11 mouse cellular contexts compared by ENCODE assay signal in genomic region chr14:76217178-76217500, GRCm38 (mm10).
DNase-seq lines count a peak whose midpoint lies in the region; ATAC-seq and TF ChIP-seq lines count a peak whose summit lies in the region.
"Had no signal": no experiment of that assay in that cellular context is flagged by ENCODE, and none has a peak within 500 bp of the region (broad histone marks: within the 10 kb centered on the region; RNA-seq: fewer than 3 reads in every experiment).

No protein-coding gene starts in this region.

- H3K4me2 ChIP-seq in intestine, embryonic 16.5 days (ENCODE audit: low read depth, low read length) = no peak overlapping the region
- H3K4me2 ChIP-seq: embryonic facial prominence, embryonic 13.5 days; neural tube, embryonic 13.5 days had no signal

- no peak for DNase-seq in testis, postnatal 14 days (ENCODE audit: low spot score)
- DNase-seq in skeletal muscle tissue, adult 2 months (ENCODE audit: low read depth, low spot score) = peak; percentile 69
- no peak for DNase-seq in left cerebral cortex, adult 2 months (ENCODE audit: extremely low spot score in 1 of 2, low spot score in 2 of 2)
- no peak for DNase-seq in cerebellum, adult 11 months
- no peak for DNase-seq in retina, postnatal 1 day

- H3K27me3 ChIP-seq in testis, adult 2 months (ENCODE audit: control insufficient read depth, insufficient read depth, low read length) = no peaks in the 10 kb centered on the region
- no peaks in the 10 kb centered on the region for H3K27me3 ChIP-seq in intestine, embryonic 16.5 days (replicated peaks; ENCODE audit: control insufficient read depth, insufficient read depth, low read length)
- H3K27me3 ChIP-seq: embryonic facial prominence, embryonic 13.5 days; lung, embryonic 15.5 days; neural tube, embryonic 13.5 days had no signal

- H3K9me3 ChIP-seq in intestine, embryonic 16.5 days (ENCODE audit: control insufficient read depth, low read length) = no peaks in the 10 kb centered on the region

- intact Hi-C loops in left cerebral cortex, adult 2 months (cut with DNase I) = no loop called here

- no peaks in the 10 kb centered on the region; the same call in 1 of the 2 replicates for H3K4me1 ChIP-seq in testis, adult 2 months (ENCODE audit: control insufficient read depth, insufficient read depth, low read length)
- peaks cover 12% of the 10 kb centered on the region for H3K4me1 ChIP-seq in intestine, embryonic 16.5 days (ENCODE audit: control insufficient read depth, insufficient read depth, low read length)

- TF ChIP-seq POLR2A in testis, adult 2 months (IDR thresholded peaks at IDR 0.05; ENCODE audit: control insufficient read depth, low read depth, low read length) = no peak; the same call in 1 of the 2 replicates

- H3K4me3 ChIP-seq in testis, adult 2 months (ENCODE audit: control insufficient read depth, low read depth, low read length) = peak overlapping the region; percentile 71
- no peak overlapping the region for H3K4me3 ChIP-seq in intestine, embryonic 16.5 days (ENCODE audit: low read length)
- H3K4me3 ChIP-seq in left cerebral cortex, adult 2 months = no peak overlapping the region
- H3K4me3 ChIP-seq: embryonic facial prominence, embryonic 13.5 days; lung, embryonic 15.5 days; neural tube, embryonic 13.5 days had no signal

- WGBS in intestine, embryonic 16.5 days = 70% methylated on average over 9 of the region's 9 CpGs

- H3K36me3 ChIP-seq in testis, adult 2 months (ENCODE audit: control insufficient read depth, insufficient read depth, low read length) = no peaks in the 10 kb centered on the region
- H3K36me3 ChIP-seq in intestine, embryonic 16.5 days (ENCODE audit: control insufficient read depth, insufficient read depth, low read length) = no peaks in the 10 kb centered on the region
- H3K36me3 ChIP-seq: embryonic facial prominence, embryonic 13.5 days; lung, embryonic 15.5 days; neural tube, embryonic 13.5 days had no signal

- no peak for TF ChIP-seq CTCF in testis, adult 2 months (IDR thresholded peaks at IDR 0.05; ENCODE audit: control insufficient read depth, insufficient read depth, insufficient replicate concordance, low read depth, low read length)
- no peak for TF ChIP-seq CTCF in left cerebral cortex, adult 2 months (IDR thresholded peaks at IDR 0.05)

- no peak overlapping the region for H3K27ac ChIP-seq in testis, adult 2 months (ENCODE audit: control insufficient read depth, insufficient read depth, low read depth, low read length)
- peak overlapping the region; percentile 55 for H3K27ac ChIP-seq in intestine, embryonic 16.5 days (ENCODE audit: low read length)
- no peak overlapping the region for H3K27ac ChIP-seq in left cerebral cortex, adult 2 months
- H3K27ac ChIP-seq: embryonic facial prominence, embryonic 13.5 days; lung, embryonic 15.5 days; neural tube, embryonic 13.5 days had no signal

- no peak overlapping the region for H3K9ac ChIP-seq in intestine, embryonic 16.5 days (ENCODE audit: low read depth, low read length)
- H3K9ac ChIP-seq: embryonic facial prominence, embryonic 13.5 days; lung, embryonic 15.5 days; neural tube, embryonic 13.5 days had no signal

- ATAC-seq in intestine, embryonic 16.5 days = peak; percentile 34
- ATAC-seq: Patski had no signal
